Mouse (Mus musculus): ENCODE results near the gene Cwh43. TPM values are rescaled to one million over a fixed set of nuclear protein-coding genes. Genes with fewer than 3 reads are reported as not detected.
A peak's percentile ranks its signal among the peaks of the same experiment; 100 is the strongest.

Cwh43 gene
- total and polyA plus RNA-seq, 2 experiments from 2014 or later, result 0.14 to 0.51 TPM

GRCm38 (mm10) chr5:73376491-73376890 is 29.4 kb upstream of the Cwh43 start:
- Histone ChIP-seq H3K27ac (ENCODE audit: low read depth, low read length) (no peak overlapping the region), H3K9me3 (ENCODE audit: low read length) (no peaks in the 10 kb centered on the region), H3K36me3 (ENCODE audit: insufficient read depth) (no peaks in the 10 kb centered on the region), H3K4me2 (ENCODE audit: low read depth) (no peak overlapping the region), H3K9ac (no peak overlapping the region), H3K4me3 (ENCODE audit: low read depth, low read length) (no peak overlapping the region), H3K4me1 (ENCODE audit: insufficient read depth) (no peaks in the 10 kb centered on the region), H3K27me3 (ENCODE audit: insufficient read depth, low read length) (no peaks in the 10 kb centered on the region)
- no peak for TF ChIP-seq CTCF (IDR thresholded peaks at IDR 0.05; ENCODE audit: low read depth)
- DNase-seq (no peak), ATAC-seq (no peak)
- WGBS, result 89% methylated on average over 7 of the region's 7 CpGs

- WGBS, result 31% methylated on average over 3 of the region's 3 CpGs
These were observed 26.0 kb upstream of the Cwh43 start for GRCm38 (mm10) chr5:73379908-73380307.

DNA sequence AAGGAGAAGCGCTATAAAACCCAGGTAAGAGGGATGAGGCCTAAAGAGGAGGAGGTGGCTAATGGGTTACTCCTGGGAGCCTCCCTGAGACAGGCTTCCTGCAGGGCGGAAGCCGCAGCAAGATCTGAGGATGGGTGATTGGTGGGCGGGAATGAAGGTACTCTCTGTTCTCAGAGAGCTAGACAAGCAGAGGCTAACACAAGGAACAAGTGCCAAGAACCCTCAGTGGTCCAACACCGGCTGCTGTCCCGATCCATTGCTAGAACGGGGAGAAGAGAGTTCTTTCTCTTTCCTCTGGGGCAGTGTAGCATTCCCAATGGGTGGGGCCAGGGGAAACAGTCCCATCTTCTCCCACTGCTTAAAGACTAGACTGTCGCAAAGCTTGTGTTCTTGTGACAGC is 25.0 kb upstream of the Cwh43 start:
- TF ChIP-seq CTCF (IDR thresholded peaks at IDR 0.05; ENCODE audit: low read depth), result no peak
- no peak overlapping the region for H3K9ac ChIP-seq
- H3K4me2 ChIP-seq (ENCODE audit: low read depth), result no peak overlapping the region
- no peaks in the 10 kb centered on the region for H3K9me3 ChIP-seq (ENCODE audit: low read length)
- H3K4me3 ChIP-seq (ENCODE audit: low read depth, low read length), result no peak overlapping the region
- no peaks in the 10 kb centered on the region for H3K36me3 ChIP-seq (ENCODE audit: insufficient read depth)
- 60% methylated on average over 8 of the region's 8 CpGs for WGBS
- H3K27me3 ChIP-seq (ENCODE audit: insufficient read depth, low read length), result no peaks in the 10 kb centered on the region
- DNase-seq (no peak), ATAC-seq (no peak)
- H3K27ac ChIP-seq (ENCODE audit: low read depth, low read length), result no peak overlapping the region
- no peaks in the 10 kb centered on the region for H3K4me1 ChIP-seq (ENCODE audit: insufficient read depth)

More at GRCm38 (mm10) chr5:73379908-73380307, 26.0 kb upstream of the Cwh43 start:
- peak; percentile 91 for ATAC-seq
- Histone ChIP-seq H3K4me3 (ENCODE audit: low read depth, low read length) (no peak overlapping the region), H3K4me2 (ENCODE audit: low read depth) (no peak overlapping the region), H3K9ac (no peak overlapping the region), H3K9me3 (ENCODE audit: low read length) (no peaks in the 10 kb centered on the region), H3K27ac (ENCODE audit: low read depth, low read length) (no peak overlapping the region), H3K36me3 (ENCODE audit: insufficient read depth) (no peaks in the 10 kb centered on the region), H3K4me1 (ENCODE audit: insufficient read depth) (no peaks in the 10 kb centered on the region), H3K27me3 (ENCODE audit: insufficient read depth, low read length) (no peaks in the 10 kb centered on the region)
- peak; percentile 89 for TF ChIP-seq CTCF (IDR thresholded peaks at IDR 0.05; ENCODE audit: low read depth)
- peak; percentile 91 for DNase-seq

- DNase-seq (no peak), ATAC-seq (no peak)
- Histone ChIP-seq H3K9ac (no peak overlapping the region), H3K4me3 (ENCODE audit: low read depth, low read length) (no peak overlapping the region), H3K27me3 (ENCODE audit: insufficient read depth, low read length) (no peaks in the 10 kb centered on the region), H3K36me3 (ENCODE audit: insufficient read depth) (no peaks in the 10 kb centered on the region), H3K27ac (ENCODE audit: low read depth, low read length) (no peak overlapping the region), H3K4me2 (ENCODE audit: low read depth) (no peak overlapping the region), H3K9me3 (ENCODE audit: low read length) (no peaks in the 10 kb centered on the region), H3K4me1 (ENCODE audit: insufficient read depth) (no peaks in the 10 kb centered on the region)
- 74% methylated on average over 7 of the region's 7 CpGs for WGBS
- no peak for TF ChIP-seq CTCF (IDR thresholded peaks at IDR 0.05; ENCODE audit: low read depth)
These were observed 24.4 kb upstream of the Cwh43 start for GRCm38 (mm10) chr5:73381510-73381909.

- H3K4me1 ChIP-seq (ENCODE audit: insufficient read depth), result no peaks in the 10 kb centered on the region
- no peaks in the 10 kb centered on the region for H3K9me3 ChIP-seq (ENCODE audit: low read length)
- ATAC-seq, result no peak
- H3K4me2 ChIP-seq (ENCODE audit: low read depth), result no peak overlapping the region
- no peak overlapping the region for H3K4me3 ChIP-seq (ENCODE audit: low read depth, low read length)
- H3K36me3 ChIP-seq (ENCODE audit: insufficient read depth), result no peaks in the 10 kb centered on the region
- DNase-seq, result no peak
- WGBS, result 91% methylated on average over 9 of the region's 9 CpGs
- no peaks in the 10 kb centered on the region for H3K27me3 ChIP-seq (ENCODE audit: insufficient read depth, low read length)
- no peak overlapping the region for H3K27ac ChIP-seq (ENCODE audit: low read depth, low read length)
- H3K9ac ChIP-seq, result no peak overlapping the region
- TF ChIP-seq CTCF (IDR thresholded peaks at IDR 0.05; ENCODE audit: low read depth), result no peak
These were observed 23.8 kb upstream of the Cwh43 start for GRCm38 (mm10) chr5:73381976-73382540.

DNA sequence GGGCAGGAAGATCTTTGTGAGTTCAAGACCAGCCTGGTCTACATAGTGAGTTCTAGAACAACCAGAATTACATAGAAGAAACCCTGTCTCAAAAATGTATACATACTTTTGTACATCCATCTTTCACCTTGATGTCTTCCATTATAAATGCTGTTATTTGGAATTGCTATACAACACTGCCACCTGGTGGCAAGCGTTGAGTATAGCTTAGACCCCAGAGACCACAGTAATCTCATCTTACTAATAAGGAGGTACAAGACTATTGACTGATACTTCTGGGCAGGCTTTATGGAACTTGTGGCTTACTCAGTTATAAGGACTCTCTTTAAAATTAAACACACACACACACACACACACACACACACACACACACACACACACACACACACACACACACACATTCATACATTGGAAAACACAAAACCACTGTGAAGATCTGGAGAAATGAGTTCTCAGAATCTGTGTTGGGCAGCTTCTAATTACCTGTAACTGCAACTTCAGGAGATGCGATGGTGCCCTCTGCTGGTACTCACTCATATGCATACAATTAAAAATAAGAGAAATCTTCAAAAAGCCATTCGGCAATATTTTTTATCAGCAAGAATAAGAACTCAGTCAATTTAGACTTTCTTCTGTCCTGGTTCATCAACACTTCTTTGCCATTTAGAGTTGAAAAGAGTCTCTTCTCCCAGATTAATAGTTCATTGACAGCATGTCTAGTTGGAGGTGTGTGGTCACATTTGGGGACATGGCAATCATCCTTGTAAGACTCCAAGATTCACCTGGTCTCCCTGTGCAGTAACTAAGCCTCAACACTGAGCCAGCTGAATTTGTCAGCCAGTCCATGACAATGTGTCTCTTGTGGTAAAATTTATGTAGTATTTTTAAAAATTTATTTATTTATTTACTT is 22.9 kb upstream of the Cwh43 start:
- 26% methylated on average over 3 of the region's 3 CpGs for WGBS
- peak; percentile 82 for TF ChIP-seq CTCF (IDR thresholded peaks at IDR 0.05; ENCODE audit: low read depth)
- Histone ChIP-seq H3K27ac (ENCODE audit: low read depth, low read length) (no peak overlapping the region), H3K27me3 (ENCODE audit: insufficient read depth, low read length) (no peaks in the 10 kb centered on the region), H3K9me3 (ENCODE audit: low read length) (no peaks in the 10 kb centered on the region), H3K4me2 (ENCODE audit: low read depth) (no peak overlapping the region), H3K9ac (no peak overlapping the region), H3K36me3 (ENCODE audit: insufficient read depth) (no peaks in the 10 kb centered on the region), H3K4me3 (ENCODE audit: low read depth, low read length) (no peak overlapping the region), H3K4me1 (ENCODE audit: insufficient read depth) (no peaks in the 10 kb centered on the region)
- peak; percentile 88 for DNase-seq
- peak; percentile 33; the same call in 1 of the 2 replicates for ATAC-seq

GRCm38 (mm10) chr5:73383647-73383970 is 22.3 kb upstream of the Cwh43 start:
- WGBS, result 44% methylated on average over 4 of the region's 4 CpGs
- no peak for DNase-seq
- Histone ChIP-seq H3K36me3 (ENCODE audit: insufficient read depth) (no peaks in the 10 kb centered on the region), H3K9me3 (ENCODE audit: low read length) (no peaks in the 10 kb centered on the region), H3K27me3 (ENCODE audit: insufficient read depth, low read length) (no peaks in the 10 kb centered on the region), H3K9ac (no peak overlapping the region), H3K4me1 (ENCODE audit: insufficient read depth) (no peaks in the 10 kb centered on the region), H3K4me2 (ENCODE audit: low read depth) (no peak overlapping the region), H3K4me3 (ENCODE audit: low read depth, low read length) (no peak overlapping the region), H3K27ac (ENCODE audit: low read depth, low read length) (no peak overlapping the region)
- TF ChIP-seq CTCF (IDR thresholded peaks at IDR 0.05; ENCODE audit: low read depth), result no peak
- ATAC-seq, result no peak
